Mouse (Mus musculus) CD4-positive naive resting alpha-beta T cell, adult 57 days (primary cell): ENCODE data around the gene Slu7. TPM values are rescaled to one million over a fixed set of nuclear protein-coding genes. Genes with fewer than 3 reads are reported as not detected.

Source experiments
- total RNA-seq: library from RNA; stranded (reverse); gene quantifications from one replicate; pipeline ENCODE4 v1.2.4, GENCODE M21; 2023

Slu7 gene
- 94.3 TPM for total RNA-seq

GRCm38 (mm10) chr11:43433254-43434023 is at the start of gene Slu7:
Gene Slu7, plus strand, starts transcription at chr11:43433744.

GRCm38 (mm10) chr11:43425824-43426413 is 7.6 kb upstream of the Slu7 start, which contains the start of gene Pttg1:
Gene Pttg1, minus strand, starts transcription at chr11:43426251.

GRCm38 (mm10) chr11:43474225-43474774 is 40.8 kb downstream of the Slu7 start, which contains the start of gene C1qtnf2:
Gene C1qtnf2, plus strand, starts transcription at chr11:43474276.

Other genes with a start within 250 kb of the Slu7 start
- 60.2 TPM for gene Pttg1, start 7.5 kb upstream of the Slu7 start, total RNA-seq
- gene C1qtnf2, start 40.5 kb downstream of the Slu7 start, total RNA-seq: not detected
- gene Ccnjl, start 95.0 kb downstream of the Slu7 start, total RNA-seq: 1.5 TPM
- gene 4933415A04Rik, start 153.3 kb downstream of the Slu7 start, total RNA-seq: 0.38 TPM
- not detected for gene Fabp6, start 167.8 kb downstream of the Slu7 start, total RNA-seq
- gene Pwwp2a, start 248.3 kb downstream of the Slu7 start, total RNA-seq: 80.4 TPM